Mouse (Mus musculus) urinary bladder, postnatal 25 days (tissue): ENCODE measurements around the gene Ppp6r2.

ENCODE experiments used
- DNase-seq: peaks from one replicate; pipeline ENCODE4 v3.0.0; 2022; ENCODE audit warnings: low spot score

Gene Ppp6r2

GRCm38 (mm10) chr15:89258997-89259396, 47.6 kb downstream of the Ppp6r2 start:
- DNase-seq: no peak

GRCm38 (mm10) chr15:89264485-89264884, 53.1 kb downstream of the Ppp6r2 start:
- no peak for DNase-seq

- no peak for DNase-seq
These were observed 64.1 kb downstream of the Ppp6r2 start for GRCm38 (mm10) chr15:89275497-89275896.

- no peak for DNase-seq
These were observed 66.0 kb downstream of the Ppp6r2 start for GRCm38 (mm10) chr15:89277366-89277765.

- no peak for DNase-seq
These were observed 71.2 kb downstream of the Ppp6r2 start for GRCm38 (mm10) chr15:89282546-89282945.

GRCm38 (mm10) chr15:89284094-89284493, 72.7 kb downstream of the Ppp6r2 start:
- no peak for DNase-seq

- DNase-seq: no peak
These were observed 73.7 kb downstream of the Ppp6r2 start for GRCm38 (mm10) chr15:89285004-89285403.

- DNase-seq: no peak
These were observed 74.1 kb downstream of the Ppp6r2 start for GRCm38 (mm10) chr15:89285478-89285877.

- DNase-seq: no peak
These were observed 74.8 kb downstream of the Ppp6r2 start for GRCm38 (mm10) chr15:89286114-89286513.

- no peak for DNase-seq
These were observed 75.2 kb downstream of the Ppp6r2 start for GRCm38 (mm10) chr15:89286582-89286981.

GRCm38 (mm10) chr15:89288227-89288767, 76.9 kb downstream of the Ppp6r2 start:
- DNase-seq: no peak

GRCm38 (mm10) chr15:89289455-89289854, 78.1 kb downstream of the Ppp6r2 start:
- DNase-seq: no peak

GRCm38 (mm10) chr15:89291521-89291920, 80.2 kb downstream of the Ppp6r2 start:
- DNase-seq: no peak

GRCm38 (mm10) chr15:89292795-89293194, 81.4 kb downstream of the Ppp6r2 start:
- DNase-seq: no peak

GRCm38 (mm10) chr15:89293778-89294177, 82.4 kb downstream of the Ppp6r2 start:
- no peak for DNase-seq

GRCm38 (mm10) chr15:89295580-89296165, 84.3 kb downstream of the Ppp6r2 start:
- no peak for DNase-seq

GRCm38 (mm10) chr15:89296465-89296864, 85.1 kb downstream of the Ppp6r2 start:
- no peak for DNase-seq

GRCm38 (mm10) chr15:89297695-89298094, 86.3 kb downstream of the Ppp6r2 start:
- DNase-seq: no peak

- DNase-seq: no peak
These were observed 88.8 kb downstream of the Ppp6r2 start for GRCm38 (mm10) chr15:89300180-89300579.

GRCm38 (mm10) chr15:89300600-89300999, 89.2 kb downstream of the Ppp6r2 start:
- DNase-seq: no peak

- no peak for DNase-seq
These were observed 94.6 kb downstream of the Ppp6r2 start for GRCm38 (mm10) chr15:89305966-89306365.

- no peak for DNase-seq
These were observed 96.1 kb downstream of the Ppp6r2 start for GRCm38 (mm10) chr15:89307461-89307860.

- DNase-seq: no peak
These were observed 97.2 kb downstream of the Ppp6r2 start for GRCm38 (mm10) chr15:89308406-89309139.
